Mouse (Mus musculus) MEL (cell line): ENCODE measurements around the gene Ogdhl. TPM values are rescaled to one million over a fixed set of nuclear protein-coding genes. Genes with fewer than 3 reads are reported as not detected.

ENCODE experiments used
- polyA plus RNA-seq, 2 experiments: library from polyadenylated mRNA; stranded (reverse) in 1 of 2; unstranded in 1 of 2; fragments of >175 nt in 1 of 2; fragments of >200 nt in 1 of 2; gene quantifications; 2 replicates each; pipeline versions ENCODE4 v1.2.1 to v1.2.4; 2012; ENCODE audit warnings: low replicate concordance in 2 of 2, low read depth in 1 of 2; ENCODE audit not compliant: insufficient read length in 2 of 2, insufficient read depth in 1 of 2, missing spikeins in 1 of 2
- total RNA-seq: library from RNA; depleted of rRNA; stranded (reverse); fragments of 300-350 nt; gene quantifications from 2 replicates; pipeline ENCODE4 v1.2.3, GENCODE M21; 2012; rRNA removed

Gene Ogdhl
- total and polyA plus RNA-seq, 3 experiments, result 9.4 to 12.6 TPM; not detected in 1

Other genes with a start within 250 kb of the Ogdhl start
- gene Oxnad1, start 236.6 kb upstream of the Ogdhl start, total RNA-seq, result 52.4 and 54.8 TPM in 2 replicates
- 100 to 1,000 TPM in 1 of 2 experiments, 10 to 100 TPM in 1; 82.1 to 244 TPM for gene Oxnad1, start 236.6 kb upstream of the Ogdhl start, polyA plus RNA-seq
- gene Dph3, start 236.3 kb upstream of the Ogdhl start, total RNA-seq, result 110 and 116 TPM in 2 replicates
- 100 to 1,000 TPM; 103 to 108 TPM for gene Dph3, start 236.3 kb upstream of the Ogdhl start, polyA plus RNA-seq
- not detected in 2 replicates for gene Msmb, start 180.0 kb upstream of the Ogdhl start, total RNA-seq
- not detected for gene Msmb, start 180.0 kb upstream of the Ogdhl start, polyA plus RNA-seq
- 64.6 and 67.3 TPM in 2 replicates for gene Ncoa4, start 162.2 kb upstream of the Ogdhl start, total RNA-seq
- 10 to 100 TPM; 54.5 to 57.9 TPM for gene Ncoa4, start 162.2 kb upstream of the Ogdhl start, polyA plus RNA-seq
- gene Timm23, start 120.1 kb upstream of the Ogdhl start, total RNA-seq, result 417 and 425 TPM in 2 replicates
- 100 to 1,000 TPM in 1 of 2 experiments, not detected in 1; 431 TPM for gene Timm23, start 120.1 kb upstream of the Ogdhl start, polyA plus RNA-seq
- gene Parg, start 120.1 kb upstream of the Ogdhl start, total RNA-seq, result 43.0 and 43.8 TPM in 2 replicates
- 10 to 100 TPM in 1 of 2 experiments, not detected in 1; 32.6 TPM for gene Parg, start 120.1 kb upstream of the Ogdhl start, polyA plus RNA-seq
- gene 1700024G13Rik, start 66.4 kb downstream of the Ogdhl start, total RNA-seq, result not detected in 2 replicates
- gene 1700024G13Rik, start 66.4 kb downstream of the Ogdhl start, polyA plus RNA-seq, result not detected
- gene Slc18a3, start 142.8 kb downstream of the Ogdhl start, total RNA-seq, result not detected in 2 replicates
- not detected for gene Slc18a3, start 142.8 kb downstream of the Ogdhl start, polyA plus RNA-seq
- not detected in 2 replicates for gene Chat, start 144.0 kb downstream of the Ogdhl start, total RNA-seq
- gene Chat, start 144.0 kb downstream of the Ogdhl start, polyA plus RNA-seq, result not detected
- gene Ercc6, start 191.5 kb downstream of the Ogdhl start, total RNA-seq, result 12.5 and 15.1 TPM in 2 replicates
- 100 to 1,000 TPM in 1 of 2 experiments, 10 to 100 TPM in 1; 15.4 to 186 TPM for gene Ercc6, start 191.5 kb downstream of the Ogdhl start, polyA plus RNA-seq